Mouse (Mus musculus) forebrain, embryonic 14.5 days (tissue): ENCODE data around the gene Slc25a30. TPM values are rescaled to one million over a fixed set of nuclear protein-coding genes. Genes with fewer than 3 reads are reported as not detected.

Experiments
- ATAC-seq: fragments of 200-750 bp; cut with Nextera tagmentation; 2 replicates; pipeline ENCODE4 v1.8.0; 2017; ENCODE audit warnings: mild to moderate bottlenecking, moderate library complexity
- DNase-seq: peaks from one replicate; pipeline ENCODE4 v3.0.0-alpha.2; 2015; ENCODE audit warnings: low spot score
- H3K27ac ChIP-seq: fragments of 300-500 bp; sonication (generic); 2 replicates; pipeline ENCODE4 v1.5.1; 2014; ENCODE audit warnings: low read depth, mild to moderate bottlenecking, control low read depth, low read length, moderate library complexity
- H3K27me3 ChIP-seq: fragments of 300-500 bp; sonication (generic); replicated peaks from 2 replicates; pipeline ENCODE4 v1.6.1; 2014; ENCODE audit warnings: low read length, control low read depth, mixed read lengths; ENCODE audit not compliant: control insufficient read depth, insufficient read depth
- H3K36me3 ChIP-seq: fragments of 300-500 bp; sonication (generic); 2 replicates; pipeline ENCODE4 v1.6.1; 2014; ENCODE audit warnings: low read length, control low read depth; ENCODE audit not compliant: control insufficient read depth, insufficient read depth
- H3K4me1 ChIP-seq: fragments of 300-500 bp; sonication (generic); 2 replicates; pipeline ENCODE4 v1.6.1; 2014; ENCODE audit warnings: antibody characterized with exemption, low read length, control low read depth; ENCODE audit not compliant: control insufficient read depth, insufficient read depth
- H3K4me2 ChIP-seq: fragments of 300-500 bp; sonication (generic); 2 replicates; pipeline ENCODE4 v1.6.1; 2014; ENCODE audit warnings: mild to moderate bottlenecking, control low read depth, low read length
- H3K4me3 ChIP-seq: fragments of 300-500 bp; sonication (generic); 2 replicates; pipeline ENCODE4 v1.5.1; 2014; ENCODE audit warnings: low read depth, low read length, control low read depth
- H3K9ac ChIP-seq: fragments of 300-500 bp; sonication (generic); 2 replicates; pipeline ENCODE4 v1.6.1; 2014; ENCODE audit warnings: mild to moderate bottlenecking, low read length, control low read depth, moderate library complexity
- H3K9me3 ChIP-seq: fragments of 300-500 bp; sonication (generic); replicated peaks from 2 replicates; pipeline ENCODE4 v1.6.1; 2016; ENCODE audit warnings: low read length, control low read depth, mixed read lengths; ENCODE audit not compliant: control insufficient read depth
- WGBS: fragments of 180-500 bp; shearing (Covaris S2); extraction: QIAGEN DNeasy Blood & Tissue Kit; methylation state at CpG from one replicate; pipeline ENCODE4 v1.1.7; 2014; 5-methylcytosine and 5-hydroxymethylcytosine counted together
- polyA plus RNA-seq: library from polyadenylated mRNA; unstranded; fragments of >200 nt; fragmentation: Nextera tagmentation; extraction: Ambion mirVana; gene quantifications from 2 replicates; pipeline ENCODE4 v1.2.1, GENCODE M21; 2014

Slc25a30 gene
- polyA plus RNA-seq, 1 experiment from 2014 or later, result 11.6 TPM

GRCm38 (mm10) chr14:75828866-75829806 lies 42.3 kb upstream of the Slc25a30 start:
- Histone ChIP-seq H3K4me3 (peak overlapping the region; percentile 27), H3K36me3 (no peaks in the 10 kb centered on the region), H3K27ac (no peak overlapping the region), H3K27me3 (peaks cover 6% of the 10 kb centered on the region; the same call in 1 of the 2 replicates), H3K4me1 (peaks cover 12% of the 10 kb centered on the region), H3K9ac (peak overlapping the region; percentile 49), H3K9me3 (no peaks in the 10 kb centered on the region), H3K4me2 (peak overlapping the region; percentile 66)
- WGBS, result 7% methylated on average over 32 of the region's 32 CpGs
- ATAC-seq (peak; percentile 76), DNase-seq (peak; percentile 94)

- H3K9me3 ChIP-seq, result no peaks in the 10 kb centered on the region
- peaks cover 5% of the 10 kb centered on the region for H3K4me1 ChIP-seq
- H3K9ac ChIP-seq, result no peak overlapping the region
- 46% methylated on average over 11 of the region's 11 CpGs for WGBS
- H3K27ac ChIP-seq, result no peak overlapping the region
- no peak overlapping the region for H3K4me3 ChIP-seq
- no peak for ATAC-seq
- DNase-seq, result no peak
- 0 out of 2 replicates have a peak overlapping the region, but pooled peaks have one; percentile 66 for H3K4me2 ChIP-seq
- H3K36me3 ChIP-seq, result no peaks in the 10 kb centered on the region
- peaks cover 6% of the 10 kb centered on the region; the same call in 1 of the 2 replicates for H3K27me3 ChIP-seq
These were observed 41.4 kb upstream of the Slc25a30 start for GRCm38 (mm10) chr14:75828221-75828620.

GRCm38 (mm10) chr14:75826851-75827410 lies 40.1 kb upstream of the Slc25a30 start:
- Histone ChIP-seq H3K4me2 (no peak overlapping the region), H3K9ac (no peak overlapping the region), H3K27ac (no peak overlapping the region), H3K27me3 (peaks cover 6% of the 10 kb centered on the region; the same call in 1 of the 2 replicates), H3K4me1 (peaks cover 4% of the 10 kb centered on the region; the same call in 1 of the 2 replicates), H3K4me3 (no peak overlapping the region), H3K36me3 (no peaks in the 10 kb centered on the region), H3K9me3 (no peaks in the 10 kb centered on the region)
- WGBS, result 80% methylated on average over 3 of the region's 3 CpGs
- ATAC-seq, result no peak
- DNase-seq, result no peak

- Histone ChIP-seq H3K4me2 (no peak overlapping the region), H3K9ac (no peak overlapping the region), H3K4me3 (no peak overlapping the region), H3K9me3 (no peaks in the 10 kb centered on the region), H3K4me1 (no peaks in the 10 kb centered on the region), H3K27ac (no peak overlapping the region), H3K27me3 (no peaks in the 10 kb centered on the region), H3K36me3 (no peaks in the 10 kb centered on the region)
- 81% methylated on average over 5 of the region's 5 CpGs for WGBS
- peak; percentile 16 for DNase-seq
- no peak for ATAC-seq
These were observed 33.2 kb upstream of the Slc25a30 start for GRCm38 (mm10) chr14:75820007-75820406.

- Histone ChIP-seq H3K4me2 (no peak overlapping the region), H3K27me3 (no peaks in the 10 kb centered on the region), H3K9me3 (no peaks in the 10 kb centered on the region), H3K36me3 (no peaks in the 10 kb centered on the region), H3K4me3 (no peak overlapping the region), H3K27ac (no peak overlapping the region), H3K4me1 (no peaks in the 10 kb centered on the region), H3K9ac (no peak overlapping the region)
- no peak for ATAC-seq
- no peak for DNase-seq
- 89% methylated on average over 2 of the region's 2 CpGs for WGBS
These were observed 32.5 kb upstream of the Slc25a30 start for GRCm38 (mm10) chr14:75819341-75819740.

- Histone ChIP-seq H3K4me1 (no peaks in the 10 kb centered on the region), H3K9me3 (no peaks in the 10 kb centered on the region), H3K27me3 (no peaks in the 10 kb centered on the region), H3K27ac (no peak overlapping the region), H3K4me2 (no peak overlapping the region), H3K4me3 (no peak overlapping the region), H3K36me3 (no peaks in the 10 kb centered on the region), H3K9ac (no peak overlapping the region)
- DNase-seq, result no peak
- no peak for ATAC-seq
- 89% methylated on average over 2 of the region's 2 CpGs for WGBS
These were observed 31.7 kb upstream of the Slc25a30 start for GRCm38 (mm10) chr14:75818528-75818927.

GRCm38 (mm10) chr14:75809931-75810330 lies 23.1 kb upstream of the Slc25a30 start:
- no peak overlapping the region for H3K27ac ChIP-seq
- H3K4me2 ChIP-seq, result no peak overlapping the region
- no peak overlapping the region for H3K4me3 ChIP-seq
- H3K4me1 ChIP-seq, result no peaks in the 10 kb centered on the region
- no peak overlapping the region for H3K9ac ChIP-seq
- no peaks in the 10 kb centered on the region for H3K36me3 ChIP-seq
- H3K27me3 ChIP-seq, result no peaks in the 10 kb centered on the region
- DNase-seq (no peak), ATAC-seq (no peak)
- H3K9me3 ChIP-seq, result no peaks in the 10 kb centered on the region
- 89% methylated on average over 6 of the region's 6 CpGs for WGBS

- no peak overlapping the region for H3K9ac ChIP-seq
- no peak overlapping the region for H3K27ac ChIP-seq
- H3K4me3 ChIP-seq, result no peak overlapping the region
- no peak overlapping the region for H3K4me2 ChIP-seq
- no peaks in the 10 kb centered on the region for H3K9me3 ChIP-seq
- no peaks in the 10 kb centered on the region for H3K27me3 ChIP-seq
- no peak for ATAC-seq
- 66% methylated on average over 8 of the region's 8 CpGs for WGBS
- H3K36me3 ChIP-seq, result no peaks in the 10 kb centered on the region
- no peaks in the 10 kb centered on the region for H3K4me1 ChIP-seq
- DNase-seq, result no peak
These were observed 21.0 kb upstream of the Slc25a30 start for GRCm38 (mm10) chr14:75807800-75808199.
